Mouse (Mus musculus): Measurements from ENCODE around the gene Pank2. TPM values are rescaled to one million over a fixed set of nuclear protein-coding genes. Genes with fewer than 3 reads are reported as not detected.
"Not testable (repeated sequence)": the region's sequence is repeated elsewhere in the genome, so short reads cannot be mapped to it uniquely, and the experiment has no call there.

Gene Pank2
- polyA plus RNA-seq, 1 experiment from 2014 or later: 66.5 TPM

- not testable (repeated sequence) for H3K4me3 ChIP-seq (ENCODE audit: low read depth, low read length); H3K27ac ChIP-seq (ENCODE audit: low read depth, low read length); H3K9ac ChIP-seq (ENCODE audit: low read length); H3K9me3 ChIP-seq (ENCODE audit: control insufficient read depth, low read length); H3K36me3 ChIP-seq (ENCODE audit: control insufficient read depth, insufficient read depth, low read length); H3K4me2 ChIP-seq (ENCODE audit: low read depth, low read length, severe bottlenecking); H3K4me1 ChIP-seq (replicated peaks; ENCODE audit: control insufficient read depth, insufficient read depth, low read length); ATAC-seq (replicated peaks; ENCODE audit: low FRiP score); DNase-seq (ENCODE audit: low spot score); H3K27me3 ChIP-seq (ENCODE audit: control insufficient read depth, insufficient read depth, low read length)
- WGBS: 81% methylated on average over 3 of the region's 3 CpGs
These were observed 58.9 kb downstream of the Pank2 start for GRCm38 (mm10) chr2:131321192-131321591.

GRCm38 (mm10) chr2:131323675-131324074, 61.4 kb downstream of the Pank2 start:
- H3K9ac ChIP-seq (ENCODE audit: low read length): no peak overlapping the region
- no peak overlapping the region for H3K4me2 ChIP-seq (ENCODE audit: low read depth, low read length, severe bottlenecking)
- no peak for ATAC-seq (replicated peaks; ENCODE audit: low FRiP score)
- H3K27me3 ChIP-seq (ENCODE audit: control insufficient read depth, insufficient read depth, low read length): no peaks in the 10 kb centered on the region
- H3K4me1 ChIP-seq (replicated peaks; ENCODE audit: control insufficient read depth, insufficient read depth, low read length): no peaks in the 10 kb centered on the region
- no peak overlapping the region for H3K4me3 ChIP-seq (ENCODE audit: low read depth, low read length)
- no peaks in the 10 kb centered on the region for H3K36me3 ChIP-seq (ENCODE audit: control insufficient read depth, insufficient read depth, low read length)
- 72% methylated on average over 1 of the region's 1 CpGs for WGBS
- no peak overlapping the region for H3K27ac ChIP-seq (ENCODE audit: low read depth, low read length)
- no peaks in the 10 kb centered on the region for H3K9me3 ChIP-seq (ENCODE audit: control insufficient read depth, low read length)
- no peak for DNase-seq (ENCODE audit: low spot score)

GRCm38 (mm10) chr2:131326044-131326443, 63.7 kb downstream of the Pank2 start:
- 74% methylated on average over 3 of the region's 3 CpGs for WGBS
- H3K36me3 ChIP-seq (ENCODE audit: control insufficient read depth, insufficient read depth, low read length): no peaks in the 10 kb centered on the region
- no peak for ATAC-seq (replicated peaks; ENCODE audit: low FRiP score)

GRCm38 (mm10) chr2:131328981-131329380, 66.7 kb downstream of the Pank2 start:
- no peaks in the 10 kb centered on the region for H3K27me3 ChIP-seq (ENCODE audit: control insufficient read depth, insufficient read depth, low read length)
- H3K9me3 ChIP-seq (ENCODE audit: control insufficient read depth, low read length): no peaks in the 10 kb centered on the region
- no peak overlapping the region for H3K4me3 ChIP-seq (ENCODE audit: low read depth, low read length)
- WGBS: 73% methylated on average over 1 of the region's 1 CpGs
- no peak overlapping the region for H3K27ac ChIP-seq (ENCODE audit: low read depth, low read length)
- H3K9ac ChIP-seq (ENCODE audit: low read length): no peak overlapping the region
- DNase-seq (ENCODE audit: low spot score): no peak
- no peaks in the 10 kb centered on the region for H3K4me1 ChIP-seq (replicated peaks; ENCODE audit: control insufficient read depth, insufficient read depth, low read length)
- ATAC-seq (replicated peaks; ENCODE audit: low FRiP score): no peak
- H3K4me2 ChIP-seq (ENCODE audit: low read depth, low read length, severe bottlenecking): no peak overlapping the region
- H3K36me3 ChIP-seq (ENCODE audit: control insufficient read depth, insufficient read depth, low read length): no peaks in the 10 kb centered on the region

More at GRCm38 (mm10) chr2:131326044-131326443, 63.7 kb downstream of the Pank2 start:
- Histone ChIP-seq H3K4me2 (ENCODE audit: low read depth, low read length, severe bottlenecking) (no peak overlapping the region), H3K27ac (ENCODE audit: low read depth, low read length) (no peak overlapping the region), H3K9ac (ENCODE audit: low read length) (no peak overlapping the region), H3K9me3 (ENCODE audit: control insufficient read depth, low read length) (no peaks in the 10 kb centered on the region), H3K4me3 (ENCODE audit: low read depth, low read length) (no peak overlapping the region), H3K27me3 (ENCODE audit: control insufficient read depth, insufficient read depth, low read length) (no peaks in the 10 kb centered on the region), H3K4me1 (replicated peaks; ENCODE audit: control insufficient read depth, insufficient read depth, low read length) (no peaks in the 10 kb centered on the region)
- DNase-seq (ENCODE audit: low spot score): no peak

- no peaks in the 10 kb centered on the region for H3K9me3 ChIP-seq (ENCODE audit: control insufficient read depth, low read length)
- DNase-seq (ENCODE audit: low spot score) (no peak), ATAC-seq (replicated peaks; ENCODE audit: low FRiP score) (no peak)
- H3K27me3 ChIP-seq (ENCODE audit: control insufficient read depth, insufficient read depth, low read length): no peaks in the 10 kb centered on the region
- no peak overlapping the region for H3K9ac ChIP-seq (ENCODE audit: low read length)
- H3K27ac ChIP-seq (ENCODE audit: low read depth, low read length): no peak overlapping the region
- no peaks in the 10 kb centered on the region for H3K4me1 ChIP-seq (replicated peaks; ENCODE audit: control insufficient read depth, insufficient read depth, low read length)
- no peak overlapping the region for H3K4me2 ChIP-seq (ENCODE audit: low read depth, low read length, severe bottlenecking)
- 89% methylated on average over 3 of the region's 3 CpGs for WGBS
- no peak overlapping the region for H3K4me3 ChIP-seq (ENCODE audit: low read depth, low read length)
- no peaks in the 10 kb centered on the region for H3K36me3 ChIP-seq (ENCODE audit: control insufficient read depth, insufficient read depth, low read length)
These were observed 68.3 kb downstream of the Pank2 start for GRCm38 (mm10) chr2:131330548-131330947.

- H3K36me3 ChIP-seq (ENCODE audit: control insufficient read depth, insufficient read depth, low read length): no peaks in the 10 kb centered on the region
- H3K27me3 ChIP-seq (ENCODE audit: control insufficient read depth, insufficient read depth, low read length): no peaks in the 10 kb centered on the region
These were observed 75.3 kb downstream of the Pank2 start for GRCm38 (mm10) chr2:131337602-131338001.

GRCm38 (mm10) chr2:131344449-131344848, 82.2 kb downstream of the Pank2 start:
- H3K4me1 ChIP-seq (replicated peaks; ENCODE audit: control insufficient read depth, insufficient read depth, low read length): no peaks in the 10 kb centered on the region
- 72% methylated on average over 3 of the region's 3 CpGs for WGBS
- no peak overlapping the region for H3K4me3 ChIP-seq (ENCODE audit: low read depth, low read length)
- no peak overlapping the region for H3K4me2 ChIP-seq (ENCODE audit: low read depth, low read length, severe bottlenecking)
- no peaks in the 10 kb centered on the region for H3K27me3 ChIP-seq (ENCODE audit: control insufficient read depth, insufficient read depth, low read length)
- no peak for DNase-seq (ENCODE audit: low spot score)
- no peaks in the 10 kb centered on the region for H3K36me3 ChIP-seq (ENCODE audit: control insufficient read depth, insufficient read depth, low read length)
- no peaks in the 10 kb centered on the region for H3K9me3 ChIP-seq (ENCODE audit: control insufficient read depth, low read length)
- H3K9ac ChIP-seq (ENCODE audit: low read length): no peak overlapping the region
- no peak for ATAC-seq (replicated peaks; ENCODE audit: low FRiP score)
- no peak overlapping the region for H3K27ac ChIP-seq (ENCODE audit: low read depth, low read length)

More at GRCm38 (mm10) chr2:131337602-131338001, 75.3 kb downstream of the Pank2 start:
- no peaks in the 10 kb centered on the region for H3K4me1 ChIP-seq (replicated peaks; ENCODE audit: control insufficient read depth, insufficient read depth, low read length)
- no peak overlapping the region for H3K4me3 ChIP-seq (ENCODE audit: low read depth, low read length)
- ATAC-seq (replicated peaks; ENCODE audit: low FRiP score): no peak
- no peak overlapping the region for H3K4me2 ChIP-seq (ENCODE audit: low read depth, low read length, severe bottlenecking)
- DNase-seq (ENCODE audit: low spot score): no peak
- no peak overlapping the region for H3K9ac ChIP-seq (ENCODE audit: low read length)
- WGBS: 86% methylated on average over 6 of the region's 6 CpGs
- no peaks in the 10 kb centered on the region for H3K9me3 ChIP-seq (ENCODE audit: control insufficient read depth, low read length)
- H3K27ac ChIP-seq (ENCODE audit: low read depth, low read length): no peak overlapping the region

GRCm38 (mm10) chr2:131345556-131345955, 83.3 kb downstream of the Pank2 start:
- Histone ChIP-seq H3K36me3 (ENCODE audit: control insufficient read depth, insufficient read depth, low read length) (no peaks in the 10 kb centered on the region), H3K4me3 (ENCODE audit: low read depth, low read length) (no peak overlapping the region), H3K9me3 (ENCODE audit: control insufficient read depth, low read length) (no peaks in the 10 kb centered on the region), H3K27me3 (ENCODE audit: control insufficient read depth, insufficient read depth, low read length) (no peaks in the 10 kb centered on the region), H3K27ac (ENCODE audit: low read depth, low read length) (no peak overlapping the region), H3K4me2 (ENCODE audit: low read depth, low read length, severe bottlenecking) (no peak overlapping the region), H3K4me1 (replicated peaks; ENCODE audit: control insufficient read depth, insufficient read depth, low read length) (no peaks in the 10 kb centered on the region), H3K9ac (ENCODE audit: low read length) (no peak overlapping the region)
- 67% methylated on average over 3 of the region's 3 CpGs for WGBS
- ATAC-seq (replicated peaks; ENCODE audit: low FRiP score) (no peak), DNase-seq (ENCODE audit: low spot score) (no peak)
